Mouse (Mus musculus): ENCODE data around the gene Zfp579.
A peak's percentile ranks its signal among the peaks of the same experiment; 100 is the strongest.
"Not testable (repeated sequence)": the region's sequence is repeated elsewhere in the genome, so short reads cannot be mapped to it uniquely, and the experiment has no call there.

Zfp579 gene

GRCm38 (mm10) chr7:4996003-4996895, at the start of gene Zfp579:
Gene Zfp579 (minus strand): TSS chr7:4996158.
- peak; percentile 98 for DNase-seq

- DNase-seq = no peak
These were observed 49.0 kb upstream of the Zfp579 start for GRCm38 (mm10) chr7:5044981-5045380.

GRCm38 (mm10) chr7:5038940-5039339, 43.0 kb upstream of the Zfp579 start:
- DNase-seq = no peak

- peak; percentile 91 for DNase-seq
These were observed 42.3 kb upstream of the Zfp579 start, which contains the start of gene Zfp784 for GRCm38 (mm10) chr7:5038109-5038732. Gene Zfp784 (minus strand): TSS chr7:5038446.

- no peak for DNase-seq
These were observed 41.5 kb upstream of the Zfp579 start for GRCm38 (mm10) chr7:5037467-5037866.

- DNase-seq = no peak
These were observed 41.1 kb upstream of the Zfp579 start for GRCm38 (mm10) chr7:5037026-5037425.

GRCm38 (mm10) chr7:5036136-5036535, 40.2 kb upstream of the Zfp579 start:
- no peak for DNase-seq

- no peak for DNase-seq
These were observed 39.7 kb upstream of the Zfp579 start for GRCm38 (mm10) chr7:5035628-5036027.

- DNase-seq = no peak
These were observed 37.9 kb upstream of the Zfp579 start, which contains the start of gene 4632433K11Rik for GRCm38 (mm10) chr7:5033818-5034217. Gene 4632433K11Rik (plus strand): TSS chr7:5034118.

GRCm38 (mm10) chr7:5031496-5031895, 35.5 kb upstream of the Zfp579 start:
- DNase-seq = no peak

- no peak for DNase-seq
These were observed 34.8 kb upstream of the Zfp579 start for GRCm38 (mm10) chr7:5030554-5031275.

GRCm38 (mm10) chr7:5029946-5030345, 34.0 kb upstream of the Zfp579 start:
- no peak for DNase-seq

GRCm38 (mm10) chr7:5029543-5029942, 33.6 kb upstream of the Zfp579 start:
- DNase-seq = no peak

GRCm38 (mm10) chr7:5021197-5021596, 25.2 kb upstream of the Zfp579 start:
- DNase-seq = no peak

GRCm38 (mm10) chr7:5020685-5021084, 24.7 kb upstream of the Zfp579 start:
- no peak for DNase-seq

GRCm38 (mm10) chr7:5020000-5020681, 24.2 kb upstream of the Zfp579 start, which contains the start of the genes Zfp865 and Ccdc106:
Gene Zfp865 (plus strand): TSS chr7:5020376.
Gene Ccdc106 (plus strand): TSS chr7:5020553.
- peak; percentile 99 for DNase-seq

- not testable (repeated sequence) for DNase-seq
These were observed 23.6 kb upstream of the Zfp579 start for GRCm38 (mm10) chr7:5019576-5019975.

- no peak for DNase-seq
These were observed 22.0 kb upstream of the Zfp579 start for GRCm38 (mm10) chr7:5017931-5018330.

GRCm38 (mm10) chr7:5017352-5017751, 21.4 kb upstream of the Zfp579 start:
- DNase-seq = no peak

GRCm38 (mm10) chr7:5016920-5017319, 21.0 kb upstream of the Zfp579 start:
- no peak for DNase-seq

GRCm38 (mm10) chr7:5016057-5016456, 20.1 kb upstream of the Zfp579 start:
- DNase-seq = no peak

All from right cerebral cortex, postnatal 4 days (tissue).